Mouse (Mus musculus) C2C12 (cell line): ENCODE results near the gene Tbc1d14.

Experiments
- CEBPB ChIP-seq: IDR thresholded peaks from one replicate; pipeline ENCODE4 v1.6.1; 2011; ENCODE audit warnings: low read depth, mild to moderate bottlenecking, control low read depth, moderate library complexity
- CTCF ChIP-seq: IDR thresholded peaks from one replicate; pipeline ENCODE4 v1.5.1; 2011; ENCODE audit not compliant: control insufficient read depth, insufficient read depth, insufficient read length
- MYOG ChIP-seq: IDR thresholded peaks from one replicate; pipeline ENCODE4 v1.6.1; 2011; ENCODE audit not compliant: control insufficient read depth, insufficient read length; ENCODE audit errors: extremely low read depth
- USF1 ChIP-seq: IDR thresholded peaks from one replicate; pipeline ENCODE4 v1.6.1; 2011; ENCODE audit warnings: low read depth, mild to moderate bottlenecking, control low read depth, moderate library complexity

DNA sequence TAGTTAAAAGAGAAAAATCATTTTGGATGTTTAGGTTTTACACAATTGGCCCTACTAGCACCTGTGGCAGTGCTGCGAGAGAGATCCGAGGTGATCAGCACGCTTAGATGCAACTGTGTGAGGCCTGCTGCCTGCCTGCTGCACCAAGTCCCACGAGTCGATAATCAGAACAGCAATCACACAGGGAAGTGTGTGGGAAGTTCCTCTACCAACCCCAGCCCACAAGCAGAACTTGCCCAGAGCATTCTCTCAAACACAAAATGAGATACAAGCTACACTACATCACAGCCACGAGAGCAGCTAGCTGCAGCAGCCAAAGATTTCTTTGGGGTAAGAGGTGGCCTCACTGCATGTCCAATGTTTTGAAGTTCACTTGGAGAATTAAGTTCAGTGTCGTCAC is 8.4 kb upstream of the Tbc1d14 start:
- no peak for TF ChIP-seq CTCF
- no peak for TF ChIP-seq USF1
- no peak for TF ChIP-seq MYOG
- TF ChIP-seq CEBPB: no peak
